Mouse (Mus musculus) lung, adult 2 months (tissue): Measurements from ENCODE around the gene Def8.

ENCODE experiments used
- CTCF ChIP-seq: fragments of 200-500 bp; IDR thresholded peaks from 2 replicates; pipeline ENCODE4 v1.5.1; 2011; ENCODE audit warnings: mild to moderate bottlenecking, low read length, control low read depth; ENCODE audit not compliant: insufficient read depth
- POLR2A ChIP-seq: fragments of 200-500 bp; IDR thresholded peaks from 2 replicates; pipeline ENCODE4 v1.6.1; 2011; ENCODE audit warnings: low read depth, mild to moderate bottlenecking, control low read depth, low read length, borderline replicate concordance; ENCODE audit errors: extremely low read depth

- TF ChIP-seq CTCF (no peak), POLR2A (no peak)
Measured at GRCm38 (mm10) chr8:123387041-123387440, 36.3 kb upstream of the Def8 start.
